Mouse (Mus musculus) midbrain, embryonic 12.5 days (tissue): ENCODE measurements around the gene Frzb. TPM values are rescaled to one million over a fixed set of nuclear protein-coding genes. Genes with fewer than 3 reads are reported as not detected.

Experiments used
- ATAC-seq: fragments of 200-750 bp; cut with Nextera tagmentation; 2 replicates; pipeline ENCODE4 v1.8.0; 2017; ENCODE audit warnings: low read depth, moderate TSS enrichment, moderate library complexity; ENCODE audit not compliant: low FRiP score
- H3K27ac ChIP-seq: fragments of 300-500 bp; sonication (generic); replicated peaks from 2 replicates; pipeline ENCODE4 v1.5.1; 2016; ENCODE audit warnings: mild to moderate bottlenecking
- H3K27me3 ChIP-seq: fragments of 300-500 bp; sonication (generic); 2 replicates; pipeline ENCODE4 v1.6.1; 2016; ENCODE audit warnings: mild to moderate bottlenecking
- H3K36me3 ChIP-seq: fragments of 300-500 bp; sonication (generic); 2 replicates; pipeline ENCODE4 v1.6.1; 2016
- H3K4me1 ChIP-seq: fragments of 300-500 bp; sonication (generic); 2 replicates; pipeline ENCODE4 v1.6.1; 2016
- H3K4me2 ChIP-seq: fragments of 300-500 bp; sonication (generic); replicated peaks from 2 replicates; pipeline ENCODE4 v1.6.1; 2016; ENCODE audit warnings: mild to moderate bottlenecking, moderate library complexity
- H3K4me3 ChIP-seq: fragments of 300-500 bp; sonication (generic); 2 replicates; pipeline ENCODE4 v1.5.1; 2016; ENCODE audit warnings: mild to moderate bottlenecking
- H3K9ac ChIP-seq: fragments of 300-500 bp; sonication (generic); replicated peaks from 2 replicates; pipeline ENCODE4 v1.6.1; 2016; ENCODE audit warnings: mild to moderate bottlenecking, moderate library complexity
- H3K9me3 ChIP-seq: fragments of 300-500 bp; sonication (generic); 2 replicates; pipeline ENCODE4 v1.6.1; 2016; ENCODE audit warnings: mild to moderate bottlenecking
- WGBS: fragments of 180-500 bp; shearing (Covaris S2); methylation state at CpG from one replicate; pipeline ENCODE4 v1.1.7; 2016; 5-methylcytosine and 5-hydroxymethylcytosine counted together
- polyA plus RNA-seq: library from polyadenylated mRNA; unstranded; fragments of >200 nt; fragmentation: Nextera tagmentation; extraction: Ambion mirVana; gene quantifications from 2 replicates; pipeline ENCODE4 v1.2.1, GENCODE M21; 2016

Gene Frzb
- polyA plus RNA-seq, 1 experiment from 2014 or later: 6.1 TPM

- H3K4me1 ChIP-seq: peaks cover 9% of the 10 kb centered on the region; the same call in 1 of the 2 replicates
- no peaks in the 10 kb centered on the region for H3K36me3 ChIP-seq
- no peak overlapping the region for H3K4me2 ChIP-seq
- no peak for ATAC-seq
- 42% methylated on average over 10 of the region's 10 CpGs for WGBS
- no peak overlapping the region for H3K4me3 ChIP-seq
- peaks cover 29% of the 10 kb centered on the region for H3K27me3 ChIP-seq
- H3K27ac ChIP-seq: no peak overlapping the region
- H3K9ac ChIP-seq: no peak overlapping the region
- no peaks in the 10 kb centered on the region for H3K9me3 ChIP-seq
These were observed 1.9 kb downstream of the Frzb start for GRCm38 (mm10) chr2:80445491-80445890.

- H3K9ac ChIP-seq: no peak overlapping the region
- H3K36me3 ChIP-seq: no peaks in the 10 kb centered on the region
- H3K4me1 ChIP-seq: peaks cover 9% of the 10 kb centered on the region; the same call in 1 of the 2 replicates
- no peak overlapping the region for H3K4me3 ChIP-seq
- no peaks in the 10 kb centered on the region for H3K9me3 ChIP-seq
- peaks cover 29% of the 10 kb centered on the region for H3K27me3 ChIP-seq
- WGBS: 75% methylated on average over 14 of the region's 14 CpGs
- no peak for ATAC-seq
- no peak overlapping the region for H3K4me2 ChIP-seq
- no peak overlapping the region for H3K27ac ChIP-seq
These were observed 2.7 kb downstream of the Frzb start for GRCm38 (mm10) chr2:80444418-80445365.

DNA sequence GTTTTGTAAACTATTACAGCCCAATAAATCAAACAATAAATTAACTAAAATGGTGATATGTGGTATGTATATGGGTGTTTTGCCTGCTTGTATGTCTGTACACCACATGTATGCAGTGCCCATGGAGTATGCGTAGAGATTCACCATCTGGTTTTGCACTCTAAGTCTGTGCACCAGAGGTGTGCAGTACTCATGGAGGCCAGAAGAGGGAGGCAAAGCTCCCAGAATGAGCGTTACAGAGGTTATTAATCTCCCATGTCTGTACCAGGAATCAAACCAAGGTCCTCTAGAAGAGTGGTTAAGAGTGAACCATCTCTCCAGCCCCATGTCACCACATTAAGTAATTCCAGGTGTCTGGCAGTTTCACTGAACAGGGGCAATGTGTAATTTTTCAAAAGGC is 3.5 kb downstream of the Frzb start:
- Histone ChIP-seq H3K4me2 (no peak overlapping the region), H3K9ac (no peak overlapping the region), H3K4me1 (peaks cover 9% of the 10 kb centered on the region), H3K9me3 (no peaks in the 10 kb centered on the region), H3K27ac (no peak overlapping the region), H3K36me3 (no peaks in the 10 kb centered on the region), H3K4me3 (no peak overlapping the region), H3K27me3 (peaks cover 29% of the 10 kb centered on the region)
- WGBS: 83% methylated on average over 2 of the region's 2 CpGs
- no peak for ATAC-seq

GRCm38 (mm10) chr2:80441386-80441785 is 6.0 kb downstream of the Frzb start:
- Histone ChIP-seq H3K27ac (no peak overlapping the region), H3K9ac (no peak overlapping the region), H3K9me3 (no peaks in the 10 kb centered on the region), H3K4me2 (no peak overlapping the region), H3K36me3 (no peaks in the 10 kb centered on the region), H3K27me3 (peaks cover 23% of the 10 kb centered on the region), H3K4me3 (no peak overlapping the region), H3K4me1 (peaks cover 16% of the 10 kb centered on the region)
- 97% methylated on average over 3 of the region's 3 CpGs for WGBS
- no peak for ATAC-seq

GRCm38 (mm10) chr2:80438854-80439253 is 8.6 kb downstream of the Frzb start:
- H3K9me3 ChIP-seq: no peaks in the 10 kb centered on the region
- no peaks in the 10 kb centered on the region for H3K36me3 ChIP-seq
- no peaks in the 10 kb centered on the region for H3K27me3 ChIP-seq
- no peak overlapping the region for H3K27ac ChIP-seq
- no peak overlapping the region for H3K4me3 ChIP-seq
- H3K4me2 ChIP-seq: no peak overlapping the region
- WGBS: 47% methylated on average over 3 of the region's 3 CpGs
- H3K4me1 ChIP-seq: peaks cover 11% of the 10 kb centered on the region; the same call in 1 of the 2 replicates
- H3K9ac ChIP-seq: no peak overlapping the region
- peak; percentile 84 for ATAC-seq

- no peak for ATAC-seq
- Histone ChIP-seq H3K27ac (no peak overlapping the region), H3K9ac (no peak overlapping the region), H3K36me3 (no peaks in the 10 kb centered on the region), H3K4me1 (peaks cover 11% of the 10 kb centered on the region; the same call in 1 of the 2 replicates), H3K4me3 (no peak overlapping the region), H3K27me3 (no peaks in the 10 kb centered on the region), H3K9me3 (no peaks in the 10 kb centered on the region), H3K4me2 (no peak overlapping the region)
- 45% methylated on average over 2 of the region's 2 CpGs for WGBS
These were observed 10.0 kb downstream of the Frzb start for GRCm38 (mm10) chr2:80437401-80437800.

DNA sequence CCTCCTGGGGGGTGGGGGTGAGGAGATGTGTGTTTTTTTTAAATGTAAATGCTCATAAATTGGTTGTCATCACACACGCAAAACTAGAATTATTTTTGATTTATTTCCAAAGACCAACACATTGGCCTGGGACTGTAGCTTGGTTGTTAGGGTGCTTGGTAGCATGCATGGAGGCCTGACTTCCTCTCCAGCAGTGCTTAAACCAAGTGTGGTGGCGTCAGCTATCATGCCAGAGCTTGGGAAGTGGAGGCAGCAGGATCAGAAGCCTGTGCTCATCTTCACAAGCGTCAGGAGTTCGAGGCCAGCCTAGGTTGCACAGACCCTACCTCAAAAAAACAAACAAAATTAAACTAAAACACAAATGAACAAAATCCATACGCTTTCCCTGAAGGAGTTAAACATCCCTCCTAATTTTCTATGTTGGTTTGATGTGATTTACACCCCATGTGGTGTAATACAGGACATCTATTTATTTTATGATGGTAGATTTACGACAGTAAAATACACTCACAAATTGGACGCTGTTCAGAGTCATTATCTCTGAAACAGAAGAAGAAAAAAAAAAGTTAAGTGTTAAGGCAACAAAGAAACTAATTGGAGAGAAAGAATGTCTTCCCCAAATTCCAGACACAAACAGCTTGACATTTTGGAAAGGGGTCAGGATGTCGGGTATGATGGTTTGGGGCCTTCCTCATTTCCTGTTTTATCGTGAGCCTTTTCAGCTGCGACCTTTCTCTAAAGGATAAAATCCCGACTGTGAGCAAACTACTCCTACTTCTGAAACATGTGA is 12.4 kb downstream of the Frzb start:
- peaks cover 11% of the 10 kb centered on the region; the same call in 1 of the 2 replicates for H3K4me1 ChIP-seq
- no peak overlapping the region for H3K27ac ChIP-seq
- no peak for ATAC-seq
- H3K4me3 ChIP-seq: no peak overlapping the region
- H3K4me2 ChIP-seq: no peak overlapping the region
- H3K9me3 ChIP-seq: no peaks in the 10 kb centered on the region
- no peaks in the 10 kb centered on the region for H3K36me3 ChIP-seq
- no peak overlapping the region for H3K9ac ChIP-seq
- no peaks in the 10 kb centered on the region for H3K27me3 ChIP-seq
- WGBS: 80% methylated on average over 11 of the region's 11 CpGs

DNA sequence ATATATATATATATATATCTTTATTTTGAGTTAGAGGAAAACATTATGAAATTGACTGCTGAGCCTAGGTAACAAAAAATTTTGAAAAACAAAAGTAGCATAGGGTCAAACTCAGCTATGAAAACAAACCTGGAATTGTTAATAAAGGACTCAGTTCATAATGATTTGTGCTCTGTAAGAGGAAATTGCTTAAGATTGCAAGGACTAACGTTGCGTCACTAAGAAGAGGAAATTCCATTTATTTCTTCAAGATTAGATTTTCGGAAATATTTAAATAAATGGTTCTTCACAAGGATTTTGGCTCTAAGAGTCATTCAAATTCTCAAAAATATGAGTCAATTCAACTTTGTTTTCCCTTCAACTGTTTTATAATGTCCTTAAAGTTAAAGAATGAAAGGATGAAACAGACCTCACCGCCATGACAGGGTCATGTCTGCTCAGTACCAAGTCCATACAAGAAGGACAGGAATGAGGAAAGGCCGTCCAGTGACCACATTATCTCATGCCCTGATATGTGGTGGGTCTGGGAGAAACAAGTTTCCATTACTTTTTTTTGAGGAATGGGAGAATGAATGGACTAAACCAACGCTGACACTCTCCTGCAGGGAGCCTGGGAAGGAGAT is 14.1 kb downstream of the Frzb start:
- no peak overlapping the region for H3K27ac ChIP-seq
- no peak for ATAC-seq
- no peaks in the 10 kb centered on the region for H3K9me3 ChIP-seq
- H3K27me3 ChIP-seq: no peaks in the 10 kb centered on the region
- H3K4me1 ChIP-seq: peaks cover 6% of the 10 kb centered on the region; the same call in 1 of the 2 replicates
- H3K36me3 ChIP-seq: no peaks in the 10 kb centered on the region
- H3K9ac ChIP-seq: no peak overlapping the region
- WGBS: 93% methylated on average over 6 of the region's 6 CpGs
- H3K4me3 ChIP-seq: no peak overlapping the region
- no peak overlapping the region for H3K4me2 ChIP-seq

- no peaks in the 10 kb centered on the region for H3K4me1 ChIP-seq
- H3K27me3 ChIP-seq: no peaks in the 10 kb centered on the region
- H3K9ac ChIP-seq: no peak overlapping the region
- H3K36me3 ChIP-seq: no peaks in the 10 kb centered on the region
- 70% methylated on average over 1 of the region's 1 CpGs for WGBS
- no peak overlapping the region for H3K4me2 ChIP-seq
- no peak for ATAC-seq
- H3K4me3 ChIP-seq: no peak overlapping the region
- no peak overlapping the region for H3K27ac ChIP-seq
- no peaks in the 10 kb centered on the region for H3K9me3 ChIP-seq
These were observed 16.9 kb downstream of the Frzb start for GRCm38 (mm10) chr2:80430357-80431053.

DNA sequence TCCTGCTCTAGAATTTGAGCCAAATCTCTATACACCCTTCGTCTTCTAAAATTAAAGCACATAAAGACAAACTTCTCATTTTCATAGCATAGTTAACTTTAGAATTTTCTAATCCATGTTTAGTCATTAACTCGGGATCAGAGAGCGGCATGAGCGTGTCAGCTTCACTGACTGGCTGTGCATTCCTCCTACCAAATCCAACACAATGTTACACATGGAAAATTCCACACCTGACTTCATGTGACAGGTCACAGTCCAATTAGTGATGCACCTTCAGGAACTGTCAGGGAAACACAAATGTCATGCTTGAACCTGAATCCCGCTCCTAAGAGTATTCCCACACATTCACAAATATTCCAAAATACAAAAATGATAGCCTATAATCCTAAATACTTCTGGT is 24.3 kb downstream of the Frzb start:
- WGBS: 95% methylated on average over 5 of the region's 5 CpGs
- no peaks in the 10 kb centered on the region for H3K36me3 ChIP-seq
- no peak overlapping the region for H3K27ac ChIP-seq
- H3K27me3 ChIP-seq: no peaks in the 10 kb centered on the region
- no peaks in the 10 kb centered on the region for H3K4me1 ChIP-seq
- no peak overlapping the region for H3K4me3 ChIP-seq
- H3K9ac ChIP-seq: no peak overlapping the region
- no peak for ATAC-seq
- no peak overlapping the region for H3K4me2 ChIP-seq
- H3K9me3 ChIP-seq: no peaks in the 10 kb centered on the region

GRCm38 (mm10) chr2:80421990-80422389 is 25.4 kb downstream of the Frzb start:
- Histone ChIP-seq H3K27ac (no peak overlapping the region), H3K4me1 (no peaks in the 10 kb centered on the region), H3K4me3 (no peak overlapping the region), H3K27me3 (no peaks in the 10 kb centered on the region), H3K36me3 (no peaks in the 10 kb centered on the region), H3K9me3 (no peaks in the 10 kb centered on the region), H3K4me2 (no peak overlapping the region), H3K9ac (no peak overlapping the region)
- ATAC-seq: no peak
- WGBS: 73% methylated on average over 1 of the region's 1 CpGs
